Mouse (Mus musculus) CH12.LX (cell line): ENCODE data around the gene Slc44a4. TPM values are rescaled to one million over a fixed set of nuclear protein-coding genes. Genes with fewer than 3 reads are reported as not detected.

Experiments
- DNase-seq: peaks from one replicate; pipeline ENCODE4 v3.0.0-alpha.2; 2013; ENCODE audit errors: extremely low read depth
- H3K27ac ChIP-seq: 2 replicates; pipeline ENCODE4 v1.5.1; 2012; ENCODE audit warnings: low read depth, mild to moderate bottlenecking, control low read depth, moderate library complexity; ENCODE audit not compliant: insufficient read depth
- H3K27me3 ChIP-seq: replicated peaks from 2 replicates; pipeline ENCODE3; 2012; ENCODE audit warnings: inconsistent platforms
- H3K36me3 ChIP-seq, 2 experiments: replicated peaks in 1 of 2; 2 replicates each; pipeline versions ENCODE3 to v1.6.1; 2012; ENCODE audit warnings: inconsistent platforms in 1 of 2, low read length in 1 of 2, mild to moderate bottlenecking in 1 of 2, mixed read lengths in 1 of 2, moderate library complexity in 1 of 2; ENCODE audit not compliant: control insufficient read depth in 1 of 2, insufficient read depth in 1 of 2
- H3K4me1 ChIP-seq, 2 experiments: 2 replicates each; pipeline ENCODE4 v1.6.1; 2012; ENCODE audit warnings: inconsistent platforms in 1 of 2, moderate library complexity in 1 of 2; ENCODE audit not compliant: insufficient read depth in 2 of 2, control insufficient read depth in 1 of 2
- H3K4me2 ChIP-seq: 2 replicates; pipeline ENCODE4 v1.6.1; 2012; ENCODE audit warnings: low read depth, mild to moderate bottlenecking, control low read depth; ENCODE audit not compliant: poor library complexity, insufficient read depth, severe bottlenecking
- H3K4me3 ChIP-seq, 3 experiments: fragments of 150-350 bp in 1 of 3; sonication (generic) in 1 of 3; replicated peaks in 1 of 3; 2 replicates each; pipeline versions ENCODE3 to v1.5.1; 2011 to 2012; ENCODE audit warnings: low read depth in 2 of 3, low read length in 2 of 3, mild to moderate bottlenecking in 2 of 3, moderate library complexity in 2 of 3, control low read depth in 1 of 3, improper control_type of control experiment in 1 of 3, inconsistent platforms in 1 of 3, mixed read lengths in 1 of 3; ENCODE audit not compliant: poor library complexity in 1 of 3
- H3K79me2 ChIP-seq: replicated peaks from 2 replicates; pipeline ENCODE4 v1.6.1; 2012; ENCODE audit warnings: mild to moderate bottlenecking, moderate library complexity; ENCODE audit not compliant: control insufficient read depth, poor library complexity, insufficient read depth, severe bottlenecking; ENCODE audit errors: extremely low read depth
- H3K9ac ChIP-seq: 2 replicates; pipeline ENCODE4 v1.6.1; 2012; ENCODE audit warnings: low read depth, mild to moderate bottlenecking, control low read depth, moderate library complexity; ENCODE audit not compliant: insufficient read depth
- H3K9me3 ChIP-seq: replicated peaks from 2 replicates; pipeline ENCODE3; 2012; ENCODE audit warnings: low read length, inconsistent platforms, mixed read lengths
- BHLHE40 ChIP-seq: IDR thresholded peaks from 2 replicates; pipeline ENCODE4 v1.6.1; 2011; ENCODE audit warnings: mild to moderate bottlenecking, low read depth, low read length, improper control_type of control experiment
- ETS1 ChIP-seq: conservative IDR thresholded peaks from 2 replicates; pipeline ENCODE4 v1.6.1; 2012; ENCODE audit warnings: low read depth, mild to moderate bottlenecking, inconsistent platforms, low read length, improper control_type of control experiment, moderate library complexity
- HCFC1 ChIP-seq: IDR thresholded peaks from 2 replicates; pipeline ENCODE4 v1.6.1; 2012; ENCODE audit warnings: low read depth, mild to moderate bottlenecking, inconsistent platforms, low read length, improper control_type of control experiment
- IRF4 ChIP-seq: IDR thresholded peaks from 2 replicates; pipeline ENCODE4 v1.6.1; 2014; ENCODE audit warnings: low read depth, mild to moderate bottlenecking, inconsistent platforms, low read length, improper control_type of control experiment
- KAT2A ChIP-seq: IDR thresholded peaks from 2 replicates; pipeline ENCODE4 v1.6.1; 2012; ENCODE audit warnings: low read length, improper control_type of control experiment, inconsistent platforms; ENCODE audit not compliant: insufficient replicate concordance
- MEF2A ChIP-seq: IDR thresholded peaks from 2 replicates; pipeline ENCODE4 v1.6.1; 2014; ENCODE audit warnings: low read depth, mild to moderate bottlenecking, inconsistent platforms, low read length, improper control_type of control experiment, borderline replicate concordance
- NRF1 ChIP-seq: IDR thresholded peaks from 2 replicates; pipeline ENCODE4 v1.6.1; 2014; ENCODE audit warnings: low read depth, mild to moderate bottlenecking, inconsistent platforms, low read length, improper control_type of control experiment, moderate library complexity
- PAX5 ChIP-seq: IDR thresholded peaks from 2 replicates; pipeline ENCODE4 v1.6.1; 2012; ENCODE audit warnings: low read length, inconsistent platforms, mixed read lengths
- RAD21 ChIP-seq: IDR thresholded peaks from 2 replicates; pipeline ENCODE4 v1.6.1; 2011; ENCODE audit warnings: low read depth, mild to moderate bottlenecking, low read length, improper control_type of control experiment, moderate library complexity
- RCOR1 ChIP-seq: conservative IDR thresholded peaks from 2 replicates; pipeline ENCODE4 v1.6.1; 2012; ENCODE audit warnings: low read depth, mild to moderate bottlenecking, inconsistent platforms, low read length, improper control_type of control experiment
- SIN3A ChIP-seq: IDR thresholded peaks from 2 replicates; pipeline ENCODE4 v1.6.1; 2012; ENCODE audit warnings: low read length, improper control_type of control experiment, inconsistent platforms
- UBTF ChIP-seq: IDR thresholded peaks from 2 replicates; pipeline ENCODE4 v1.6.1; 2012; ENCODE audit warnings: low read depth, mild to moderate bottlenecking, inconsistent platforms, low read length, improper control_type of control experiment, moderate library complexity
- USF1 ChIP-seq: IDR thresholded peaks from 2 replicates; pipeline ENCODE4 v1.6.1; 2014; ENCODE audit warnings: low read depth, mild to moderate bottlenecking, inconsistent platforms, low read length, improper control_type of control experiment
- USF2 ChIP-seq: conservative IDR thresholded peaks from 2 replicates; pipeline ENCODE4 v1.6.1; 2011; ENCODE audit warnings: low read depth, low read length, improper control_type of control experiment
- ZC3H11A ChIP-seq: IDR thresholded peaks from 2 replicates; pipeline ENCODE4 v1.6.1; 2012; ENCODE audit warnings: low read depth, mild to moderate bottlenecking, inconsistent platforms, low read length, improper control_type of control experiment
- dilution Hi-C: fragments of 300-500 bp; cut with MboI; formaldehyde crosslinking; loops from 2 replicates; pipeline ENCODE4 v1.14.3; 2020; ENCODE audit warnings: low sequenced_read_pairs; ENCODE audit not compliant: extremely low pct_unique_long_range_greater_than_20kb, extremely low pct_ligation_motif_present
- in situ Hi-C: fragments of 300-500 bp; cut with MboI; formaldehyde crosslinking; loops from 3 replicates; pipeline ENCODE4 v1.14.3; 2019; ENCODE audit warnings: low sequenced_read_pairs, low pct_ligation_motif_present, low pct_unique_long_range_greater_than_20kb, mixed read lengths
- polyA plus RNA-seq: library from polyadenylated mRNA; unstranded; fragments of >175 nt; gene quantifications from 2 replicates; pipeline ENCODE4 v1.2.1, GENCODE M21; 2012; ENCODE audit warnings: low read depth; ENCODE audit not compliant: insufficient read length
- total RNA-seq, 2 experiments: library from RNA; depleted of rRNA; stranded (reverse); fragments of 300-350 nt in 1 of 2; fragments of >200 nt in 1 of 2; gene quantifications; 2 replicates each; pipeline ENCODE4 v1.2.3; 2012 to 2014

Slc44a4 gene
- total and polyA plus RNA-seq, 3 experiments, result 0.55 to 1.4 (median 0.62) TPM

GRCm38 (mm10) chr17:34962125-34962524, 47.9 kb downstream of the Slc44a4 start:
- DNase-seq, result peak; percentile 54
- no peak overlapping the region for H3K9ac ChIP-seq
- no peaks in the 10 kb centered on the region for H3K79me2 ChIP-seq
- no peak overlapping the region for H3K27ac ChIP-seq
- 0 out of 2 replicates have a peak, but pooled peaks have one; percentile 10 for TF ChIP-seq MEF2A
- no peak for TF ChIP-seq RAD21
- 0 out of 2 replicates have a peak, but pooled peaks have one; percentile 48 for TF ChIP-seq IRF4
- TF ChIP-seq SIN3A, result no peak
- no peak for TF ChIP-seq ZC3H11A
- no peak for TF ChIP-seq RCOR1
- TF ChIP-seq KAT2A, result no peak
- TF ChIP-seq ETS1, result no peak; the same call in 1 of the 2 replicates
- no peak for TF ChIP-seq NRF1
- no peak for TF ChIP-seq USF2
- no peak overlapping the region for H3K4me3 ChIP-seq
- dilution Hi-C loops, result no loop called here
- no peaks in the 10 kb centered on the region for H3K27me3 ChIP-seq
- H3K36me3 ChIP-seq, result no peaks in the 10 kb centered on the region
- peaks cover 2% of the 10 kb centered on the region for H3K9me3 ChIP-seq
- no peak overlapping the region for H3K4me2 ChIP-seq
- H3K4me1 ChIP-seq, result peaks cover 3 to 40% of the 10 kb centered on the region in 2 experiments
- in situ Hi-C loops, result no loop called here

GRCm38 (mm10) chr17:34962841-34963240, 48.6 kb downstream of the Slc44a4 start:
- in situ Hi-C loops, result no loop called here
- dilution Hi-C loops, result no loop called here
- no peak overlapping the region for H3K4me3 ChIP-seq
- peaks cover 2% of the 10 kb centered on the region for H3K9me3 ChIP-seq
- no peak overlapping the region for H3K4me2 ChIP-seq
- H3K4me1 ChIP-seq, result peaks cover 3 to 40% of the 10 kb centered on the region in 2 experiments
- H3K9ac ChIP-seq, result no peak overlapping the region
- no peak overlapping the region for H3K27ac ChIP-seq
- DNase-seq, result no peak
- no peaks in the 10 kb centered on the region for H3K27me3 ChIP-seq
- TF ChIP-seq MEF2A (no peak), BHLHE40 (no peak), PAX5 (no peak), IRF4 (no peak), HCFC1 (no peak), UBTF (no peak), RAD21 (no peak), USF1 (no peak), KAT2A (no peak)
- H3K79me2 ChIP-seq, result no peaks in the 10 kb centered on the region
- H3K36me3 ChIP-seq, result no peaks in the 10 kb centered on the region
